Mouse (Mus musculus): ENCODE measurements around the gene Bcl2l12. TPM values are rescaled to one million over a fixed set of nuclear protein-coding genes. Genes with fewer than 3 reads are reported as not detected.

Gene Bcl2l12
- polyA plus RNA-seq, 1 experiment from 2014 or later = 19.2 TPM

DNA sequence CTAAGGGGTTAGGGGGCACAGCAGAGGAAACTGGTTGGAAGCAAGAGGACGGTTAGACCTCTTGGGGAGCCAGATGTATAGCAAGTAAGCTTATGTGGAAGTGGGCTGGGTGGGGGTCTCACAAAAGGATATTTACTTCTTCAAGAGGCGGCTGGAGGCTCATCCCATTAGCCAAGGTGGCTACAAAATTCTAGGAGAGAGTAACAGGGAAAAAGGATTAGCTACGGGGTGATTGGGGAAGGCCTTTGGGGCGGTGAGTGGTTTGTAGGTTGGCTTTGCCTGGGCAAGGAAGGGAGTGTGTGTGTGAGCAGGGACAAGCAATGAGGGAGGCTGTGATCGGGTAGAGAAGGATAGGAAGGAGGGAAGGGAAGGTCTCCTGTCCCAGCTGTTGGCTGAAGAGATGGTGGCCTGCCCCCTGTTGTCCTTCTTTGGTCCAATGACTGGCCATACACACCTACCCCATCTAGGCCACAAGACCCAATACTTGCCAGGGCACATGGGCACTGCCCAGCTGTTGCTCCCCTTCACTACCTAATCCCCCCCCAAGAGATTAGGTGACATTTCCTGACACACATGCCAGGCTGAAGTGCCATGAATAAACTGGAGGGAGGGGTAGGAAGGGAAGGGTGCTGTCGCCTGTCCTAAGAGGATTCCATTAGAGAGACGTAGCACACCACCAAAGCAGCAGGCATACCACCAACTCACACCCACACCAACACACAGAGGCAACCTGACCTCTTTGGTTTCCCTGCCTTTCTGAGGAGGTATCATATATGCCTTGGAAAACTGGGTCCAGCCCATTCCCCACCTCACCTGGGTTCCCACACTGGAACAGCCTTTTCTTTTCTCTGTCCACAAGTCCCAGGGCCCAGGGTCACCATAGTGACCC is 14.3 kb downstream of the Bcl2l12 start:
- peaks cover 34% of the 10 kb centered on the region for H3K4me1 ChIP-seq
- H3K27ac ChIP-seq (replicated peaks) = 0 out of 2 replicates have a peak overlapping the region, but pooled peaks have one; percentile 17
- peak overlapping the region; percentile 65 for H3K4me3 ChIP-seq
- no peaks in the 10 kb centered on the region for H3K27me3 ChIP-seq
- peaks cover 34% of the 10 kb centered on the region for H3K36me3 ChIP-seq
- WGBS = 71% methylated on average over 7 of the region's 7 CpGs
- no peak overlapping the region for H3K9ac ChIP-seq (replicated peaks)
- no peak for ATAC-seq (replicated peaks)
- H3K4me2 ChIP-seq (replicated peaks) = peak overlapping the region; percentile 60
- no peaks in the 10 kb centered on the region for H3K9me3 ChIP-seq

DNA sequence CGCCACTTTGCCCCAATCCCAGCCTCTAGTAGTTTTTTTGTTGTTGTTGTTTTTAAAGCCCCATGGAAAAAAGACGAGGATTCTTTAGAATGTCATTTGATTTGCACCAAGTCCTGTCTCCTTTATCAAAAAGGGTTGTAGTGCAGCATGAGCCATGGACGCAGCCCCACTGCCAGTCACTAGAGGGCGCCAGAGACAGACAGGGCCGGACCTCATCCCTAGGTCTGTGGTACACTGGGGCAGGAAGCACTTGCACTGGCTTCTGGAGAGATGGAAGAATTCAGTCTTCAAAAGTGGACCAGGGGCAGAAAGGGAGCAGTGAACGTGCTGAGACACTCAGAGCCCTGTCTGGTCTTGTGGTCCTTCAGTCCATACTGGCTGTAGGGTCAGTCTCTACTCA is 15.4 kb downstream of the Bcl2l12 start:
- Histone ChIP-seq H3K27ac (replicated peaks) (0 out of 2 replicates have a peak overlapping the region, but pooled peaks have one; percentile 11), H3K9me3 (no peaks in the 10 kb centered on the region), H3K9ac (replicated peaks) (no peak overlapping the region), H3K4me3 (0 out of 2 replicates have a peak overlapping the region, but pooled peaks have one; percentile 8), H3K4me2 (replicated peaks) (no peak overlapping the region; the same call in 1 of the 2 replicates), H3K4me1 (peaks cover 25% of the 10 kb centered on the region), H3K27me3 (no peaks in the 10 kb centered on the region), H3K36me3 (peaks cover 45% of the 10 kb centered on the region)
- ATAC-seq (replicated peaks) = no peak
- 26% methylated on average over 6 of the region's 6 CpGs for WGBS

DNA sequence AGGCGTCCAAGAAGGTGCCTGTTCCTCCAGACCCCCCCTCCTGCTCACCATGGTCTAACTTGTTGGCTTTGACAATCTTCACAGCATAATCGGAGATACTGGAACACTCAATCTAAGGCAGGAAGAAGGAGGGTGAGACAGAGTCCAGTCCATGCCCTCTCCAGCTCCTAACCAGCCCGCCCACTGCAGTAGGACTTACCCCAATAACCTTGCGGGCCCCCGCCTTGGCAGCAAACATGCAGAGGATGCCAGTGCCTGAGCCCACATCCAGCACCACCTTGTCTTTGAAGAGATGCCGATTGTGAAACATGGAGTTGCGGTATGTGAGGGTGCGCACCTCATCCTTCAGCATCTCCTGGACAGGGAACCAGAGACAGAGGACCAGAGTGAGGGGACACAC is 17.0 kb downstream of the Bcl2l12 start:
- ATAC-seq (replicated peaks) = no peak
- no peaks in the 10 kb centered on the region for H3K9me3 ChIP-seq
- H3K4me1 ChIP-seq = peaks cover 20% of the 10 kb centered on the region

DNA sequence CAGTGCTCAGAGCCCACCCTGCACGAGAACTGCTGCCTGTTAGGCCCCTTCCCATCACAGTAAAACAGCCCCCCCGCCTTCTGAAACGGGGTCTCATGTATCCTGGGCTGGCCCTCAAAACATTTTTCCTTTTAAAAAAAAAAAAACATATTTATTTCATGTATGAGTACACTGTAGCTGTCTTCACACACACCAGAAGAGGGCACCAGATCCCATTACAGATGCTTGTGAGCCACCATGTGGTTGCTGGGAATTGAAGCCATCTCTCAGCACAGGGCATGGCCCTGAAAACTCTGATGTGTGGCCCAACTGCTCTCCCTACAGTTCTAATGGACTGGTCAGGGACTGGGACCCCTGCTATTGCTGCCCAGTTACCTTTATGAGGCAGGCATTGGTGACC is 20.2 kb downstream of the Bcl2l12 start:
- Histone ChIP-seq H3K4me1 (peaks cover 16% of the 10 kb centered on the region), H3K4me2 (replicated peaks) (no peak overlapping the region), H3K27me3 (no peaks in the 10 kb centered on the region), H3K9me3 (no peaks in the 10 kb centered on the region), H3K27ac (replicated peaks) (no peak overlapping the region), H3K9ac (replicated peaks) (no peak overlapping the region), H3K4me3 (no peak overlapping the region), H3K36me3 (peaks cover 69% of the 10 kb centered on the region)
- WGBS = 93% methylated on average over 3 of the region's 3 CpGs
- no peak for ATAC-seq (replicated peaks)

More for the DNA sequence above, 17.0 kb downstream of the Bcl2l12 start:
- no peak overlapping the region for H3K27ac ChIP-seq (replicated peaks)
- peaks cover 60% of the 10 kb centered on the region for H3K36me3 ChIP-seq
- H3K4me2 ChIP-seq (replicated peaks) = no peak overlapping the region
- H3K27me3 ChIP-seq = no peaks in the 10 kb centered on the region
- H3K9ac ChIP-seq (replicated peaks) = no peak overlapping the region
- WGBS = 97% methylated on average over 8 of the region's 8 CpGs
- H3K4me3 ChIP-seq = no peak overlapping the region

- peak overlapping the region; percentile 54 for H3K4me3 ChIP-seq
- WGBS = 20% methylated on average over 6 of the region's 6 CpGs
- 0 out of 2 replicates have a peak overlapping the region, but pooled peaks have one; percentile 12 for H3K9ac ChIP-seq (replicated peaks)
These were observed 23.4 kb downstream of the Bcl2l12 start for GRCm38 (mm10) chr7:44975117-44975419.

DNA sequence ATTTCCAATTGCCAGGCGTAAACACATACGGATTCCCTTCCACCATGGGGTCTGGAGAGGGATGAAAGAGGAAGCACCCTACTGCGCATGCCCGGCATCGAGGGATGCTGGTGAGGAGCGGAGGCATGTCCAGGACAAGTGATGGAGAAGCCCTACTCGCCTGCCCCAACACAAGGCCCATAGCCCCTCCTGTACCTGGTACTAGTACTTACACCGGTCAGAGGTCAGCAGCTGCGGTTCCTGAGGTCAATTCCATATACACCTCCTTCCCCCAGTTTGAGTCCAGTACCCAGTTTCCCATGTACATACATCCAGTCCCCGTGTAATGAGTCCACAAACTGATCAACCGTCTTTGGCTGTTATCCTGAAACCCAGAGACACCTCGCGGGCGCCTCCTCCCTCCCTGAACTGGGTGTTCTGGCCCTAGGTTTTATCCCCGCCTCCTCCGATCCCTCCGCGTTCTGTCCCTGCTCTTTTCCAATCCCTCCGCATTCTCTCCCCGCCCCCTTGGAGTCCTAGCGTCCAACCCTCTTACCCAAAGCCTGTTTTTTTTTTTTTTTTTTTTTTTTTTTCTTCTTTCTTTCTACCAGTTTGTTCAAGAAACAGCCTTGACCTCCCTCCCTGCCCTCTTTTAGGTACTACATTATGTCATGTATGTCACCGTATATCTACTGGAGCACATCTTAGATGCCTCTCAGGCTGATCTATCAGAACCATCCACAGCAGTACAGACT is 24.0 kb downstream of the Bcl2l12 start, which contains the start of gene Cpt1c:
TSS of gene Cpt1c (minus strand) at position 469 of the 734 bp plus-strand sequence.
- peaks cover 49% of the 10 kb centered on the region for H3K4me1 ChIP-seq
- H3K36me3 ChIP-seq = peaks cover 39% of the 10 kb centered on the region
- peak within 1 kb of the TSS; percentile 54 for H3K4me3 ChIP-seq
- peak; percentile 49 for ATAC-seq (replicated peaks)
- H3K27ac ChIP-seq (replicated peaks) = peak within 1 kb of the TSS; percentile 96
- H3K4me2 ChIP-seq (replicated peaks) = peak within 1 kb of the TSS; percentile 83
- H3K9ac ChIP-seq (replicated peaks) = peak within 1 kb of the TSS; percentile 62
- WGBS = 1% methylated on average over 22 of the region's 22 CpGs
- no peaks in the 10 kb centered on the region for H3K9me3 ChIP-seq
- H3K27me3 ChIP-seq = no peaks in the 10 kb centered on the region

More at GRCm38 (mm10) chr7:44975117-44975419, 23.4 kb downstream of the Bcl2l12 start:
- peaks cover 46% of the 10 kb centered on the region for H3K4me1 ChIP-seq
- H3K27me3 ChIP-seq = no peaks in the 10 kb centered on the region
- ATAC-seq (replicated peaks) = 0 out of 2 replicates have a peak, but pooled peaks have one; percentile 5
- H3K4me2 ChIP-seq (replicated peaks) = peak overlapping the region; percentile 83
- H3K36me3 ChIP-seq = peaks cover 43% of the 10 kb centered on the region
- peak overlapping the region; percentile 96 for H3K27ac ChIP-seq (replicated peaks)
- H3K9me3 ChIP-seq = no peaks in the 10 kb centered on the region

DNA sequence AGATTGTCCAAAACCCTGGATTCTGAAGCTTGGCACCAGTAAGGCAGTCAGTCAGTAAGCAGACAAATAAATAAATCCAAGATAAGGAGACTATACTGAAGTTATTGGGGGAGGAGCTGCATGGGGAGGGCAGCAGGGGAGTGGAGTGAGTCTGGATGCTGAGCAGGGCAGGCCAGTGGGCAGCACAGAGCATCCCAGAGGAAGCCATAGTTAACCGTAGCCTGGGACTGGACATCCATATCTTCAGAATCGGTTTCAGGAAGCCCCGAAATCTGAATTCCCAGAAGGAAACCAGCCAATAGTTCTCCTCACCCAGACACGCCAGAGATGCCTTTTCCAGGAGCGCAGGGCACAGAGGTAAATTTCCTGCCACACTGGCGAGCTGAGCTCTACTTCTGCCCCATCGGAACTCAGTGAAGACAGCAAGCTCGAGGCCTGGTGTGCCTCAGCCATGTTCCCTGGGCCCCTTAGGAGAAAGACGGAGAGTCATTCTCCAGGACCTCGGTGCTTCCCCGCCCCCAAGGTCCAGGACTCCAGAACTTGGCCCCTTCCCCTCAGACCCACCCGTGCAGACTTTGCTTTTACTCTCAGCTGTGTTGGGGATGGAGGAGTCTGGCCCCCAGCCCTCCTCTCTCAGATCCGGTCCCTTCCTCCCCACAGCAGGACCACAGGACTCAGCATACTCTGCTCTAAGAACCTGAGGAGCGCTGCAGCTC is 24.9 kb downstream of the Bcl2l12 start:
- WGBS = 28% methylated on average over 14 of the region's 14 CpGs
- Histone ChIP-seq H3K36me3 (peaks cover 29% of the 10 kb centered on the region), H3K27me3 (no peaks in the 10 kb centered on the region), H3K9me3 (no peaks in the 10 kb centered on the region), H3K4me1 (peaks cover 50% of the 10 kb centered on the region), H3K9ac (replicated peaks) (peak overlapping the region; percentile 62), H3K4me2 (replicated peaks) (peak overlapping the region; percentile 83), H3K27ac (replicated peaks) (peak overlapping the region; percentile 96), H3K4me3 (peak overlapping the region; percentile 54)
- no peak for ATAC-seq (replicated peaks)

- no peak for ATAC-seq (replicated peaks)
- peak overlapping the region; percentile 95 for H3K4me2 ChIP-seq (replicated peaks)
- H3K27ac ChIP-seq (replicated peaks) = peak overlapping the region; percentile 90
- peak overlapping the region; percentile 56 for H3K9ac ChIP-seq (replicated peaks)
- H3K9me3 ChIP-seq = no peaks in the 10 kb centered on the region
- H3K36me3 ChIP-seq = peaks cover 19% of the 10 kb centered on the region
- peaks cover 50% of the 10 kb centered on the region for H3K4me1 ChIP-seq
- 67% methylated on average over 7 of the region's 7 CpGs for WGBS
- H3K27me3 ChIP-seq = no peaks in the 10 kb centered on the region
- peak overlapping the region; percentile 68 for H3K4me3 ChIP-seq
These were observed 27.4 kb downstream of the Bcl2l12 start for GRCm38 (mm10) chr7:44971142-44971541.

- WGBS = under 1% methylated on average over 36 of the region's 36 CpGs
- H3K27me3 ChIP-seq = no peaks in the 10 kb centered on the region
These were observed 28.3 kb downstream of the Bcl2l12 start for GRCm38 (mm10) chr7:44970231-44970691.

GRCm38 (mm10) chr7:44966638-44967037 is 31.9 kb downstream of the Bcl2l12 start:
- Histone ChIP-seq H3K4me2 (replicated peaks) (no peak overlapping the region), H3K27me3 (no peaks in the 10 kb centered on the region), H3K27ac (replicated peaks) (no peak overlapping the region), H3K4me3 (no peak overlapping the region), H3K36me3 (peaks cover 50% of the 10 kb centered on the region), H3K9me3 (no peaks in the 10 kb centered on the region), H3K4me1 (peaks cover 19% of the 10 kb centered on the region), H3K9ac (replicated peaks) (no peak overlapping the region)
- WGBS = 80% methylated on average over 15 of the region's 15 CpGs
- ATAC-seq (replicated peaks) = no peak

More at GRCm38 (mm10) chr7:44970231-44970691, 28.3 kb downstream of the Bcl2l12 start:
- Histone ChIP-seq H3K4me2 (replicated peaks) (peak overlapping the region; percentile 95), H3K9me3 (no peaks in the 10 kb centered on the region), H3K4me1 (peaks cover 48% of the 10 kb centered on the region), H3K36me3 (peaks cover 23% of the 10 kb centered on the region), H3K9ac (replicated peaks) (peak overlapping the region; percentile 56), H3K27ac (replicated peaks) (peak overlapping the region; percentile 90), H3K4me3 (peak overlapping the region; percentile 68)
- ATAC-seq (replicated peaks) = peak; percentile 96

- Histone ChIP-seq H3K9ac (replicated peaks) (no peak overlapping the region), H3K4me3 (no peak overlapping the region), H3K36me3 (peaks cover 57% of the 10 kb centered on the region), H3K9me3 (no peaks in the 10 kb centered on the region), H3K4me2 (replicated peaks) (no peak overlapping the region), H3K27ac (replicated peaks) (no peak overlapping the region), H3K27me3 (no peaks in the 10 kb centered on the region), H3K4me1 (peaks cover 13% of the 10 kb centered on the region)
- WGBS = 86% methylated on average over 7 of the region's 7 CpGs
- no peak for ATAC-seq (replicated peaks)
These were observed 32.5 kb downstream of the Bcl2l12 start for GRCm38 (mm10) chr7:44965975-44966374.

All from forebrain, embryonic 15.5 days (tissue).